Mouse (Mus musculus) kidney, adult 2 months (tissue): ENCODE data around the gene Acss3. TPM values are rescaled to one million over a fixed set of nuclear protein-coding genes. Genes with fewer than 3 reads are reported as not detected.

Experiments
- DNase-seq: peaks from one replicate; pipeline ENCODE4 v3.0.0; 2021
- H3K27ac ChIP-seq: fragments of 200-500 bp; 2 replicates; pipeline ENCODE4 v1.5.1; 2012; ENCODE audit warnings: low read depth, low read length, control low read depth, inconsistent platforms; ENCODE audit not compliant: insufficient read depth
- H3K27me3 ChIP-seq: fragments of 200-500 bp; replicated peaks from 2 replicates; pipeline ENCODE4 v1.6.1; 2012; ENCODE audit warnings: mild to moderate bottlenecking, moderate library complexity, low read length, inconsistent platforms; ENCODE audit not compliant: control insufficient read depth, insufficient read depth
- H3K36me3 ChIP-seq: fragments of 200-500 bp; 2 replicates; pipeline ENCODE4 v1.6.1; 2012; ENCODE audit warnings: mild to moderate bottlenecking, moderate library complexity, low read length, inconsistent platforms; ENCODE audit not compliant: control insufficient read depth, insufficient read depth
- H3K4me1 ChIP-seq: fragments of 200-500 bp; 2 replicates; pipeline ENCODE4 v1.6.1; 2011; ENCODE audit warnings: low read length; ENCODE audit not compliant: control insufficient read depth, insufficient read depth
- H3K4me3 ChIP-seq: fragments of 200-500 bp; 2 replicates; pipeline ENCODE4 v1.5.1; 2011; ENCODE audit warnings: mild to moderate bottlenecking, low read depth, low read length, control low read depth; ENCODE audit not compliant: insufficient read depth
- CTCF ChIP-seq: fragments of 200-500 bp; conservative IDR thresholded peaks from 2 replicates; pipeline ENCODE4 v1.5.1; 2011; ENCODE audit warnings: low read depth, mild to moderate bottlenecking, control low read depth, low read length, moderate library complexity, mixed read lengths; ENCODE audit not compliant: insufficient read depth, insufficient read length
- POLR2A ChIP-seq: fragments of 200-500 bp; IDR thresholded peaks from one replicate; pipeline ENCODE4 v1.6.1; 2011; ENCODE audit warnings: low read depth, low read length, control low read depth
- WGBS: fragments of 180-500 bp; shearing (Covaris S2); methylation state at CpG from one replicate; pipeline ENCODE4 v1.1.7; 2018; 5-methylcytosine and 5-hydroxymethylcytosine counted together
- polyA plus RNA-seq: library from polyadenylated mRNA; depleted of rRNA; stranded (reverse); fragments of >200 nt; gene quantifications from 2 replicates; pipeline ENCODE4 v1.2.3, GENCODE M21; 2012; rRNA removed

The Acss3 gene
- polyA plus RNA-seq, 1 experiment = 5.3 TPM

- Histone ChIP-seq H3K4me3 (no peak overlapping the region), H3K27ac (no peak overlapping the region), H3K4me1 (no peaks in the 10 kb centered on the region), H3K36me3 (no peaks in the 10 kb centered on the region), H3K27me3 (no peaks in the 10 kb centered on the region)
- no peak for DNase-seq
- TF ChIP-seq POLR2A = no peak
- no peak for TF ChIP-seq CTCF
Measured at GRCm38 (mm10) chr10:106914275-106914674, 209.2 kb downstream of the Acss3 start.

- no peak overlapping the region for H3K4me3 ChIP-seq
- H3K36me3 ChIP-seq = no peaks in the 10 kb centered on the region
- WGBS = 14% methylated on average over 2 of the region's 2 CpGs
- DNase-seq = no peak
- no peaks in the 10 kb centered on the region for H3K27me3 ChIP-seq
- H3K4me1 ChIP-seq = no peaks in the 10 kb centered on the region
- TF ChIP-seq POLR2A (no peak), CTCF (peak; percentile 28; the same call in 1 of the 2 replicates)
- H3K27ac ChIP-seq = no peak overlapping the region
Measured at GRCm38 (mm10) chr10:106913032-106913431, 210.4 kb downstream of the Acss3 start.

GRCm38 (mm10) chr10:106910108-106910507 lies 213.4 kb downstream of the Acss3 start:
- Histone ChIP-seq H3K27ac (no peak overlapping the region), H3K4me3 (no peak overlapping the region), H3K36me3 (no peaks in the 10 kb centered on the region), H3K4me1 (no peaks in the 10 kb centered on the region), H3K27me3 (no peaks in the 10 kb centered on the region)
- WGBS = 84% methylated on average over 3 of the region's 3 CpGs
- no peak for DNase-seq
- no peak for TF ChIP-seq POLR2A
- TF ChIP-seq CTCF = no peak

- 60% methylated on average over 13 of the region's 13 CpGs for WGBS
- TF ChIP-seq CTCF (no peak), POLR2A (no peak)
- H3K4me3 ChIP-seq = no peak overlapping the region
- H3K27me3 ChIP-seq = no peaks in the 10 kb centered on the region
- H3K36me3 ChIP-seq = no peaks in the 10 kb centered on the region
- no peak for DNase-seq
- H3K27ac ChIP-seq = no peak overlapping the region
- no peaks in the 10 kb centered on the region for H3K4me1 ChIP-seq
Measured at GRCm38 (mm10) chr10:106896351-106896750, 227.1 kb downstream of the Acss3 start.

Other genes with a start within 250 kb of the Acss3 start
- 1.2 and 1.6 TPM in 2 replicates for gene Lin7a, start 148.0 kb upstream of the Acss3 start, polyA plus RNA-seq